Mouse (Mus musculus): ENCODE data around the gene Ero1l.

The Ero1l gene

DNA sequence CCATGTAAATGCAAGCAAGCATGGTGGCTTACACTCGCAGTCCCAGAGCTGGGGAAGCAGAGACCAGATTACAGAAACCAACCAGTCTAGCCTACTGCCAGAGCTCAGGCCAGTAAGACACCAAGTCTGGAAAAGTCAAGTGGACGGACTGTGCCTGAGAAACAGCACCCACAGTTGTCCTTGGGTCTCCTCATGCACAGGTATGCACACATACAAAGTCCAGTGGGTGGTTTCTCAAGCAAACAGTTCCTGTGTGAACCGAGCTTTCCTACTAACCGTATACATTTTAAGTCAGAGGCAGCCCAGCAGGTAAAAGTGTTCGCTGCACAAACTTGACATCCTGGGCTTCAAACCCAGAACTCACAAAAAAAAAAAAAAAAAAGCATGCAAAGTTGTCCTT, 12.7 kb downstream of the Ero1l start:
- DNase-seq (ENCODE audit: low spot score in 2 of 2) = no peak

- DNase-seq (ENCODE audit: low spot score in 2 of 2) = no peak
Observed at GRCm38 (mm10) chr14:45304389-45304788, 14.2 kb downstream of the Ero1l start.

- DNase-seq (ENCODE audit: low spot score in 2 of 2) = no peak
Observed at GRCm38 (mm10) chr14:45303939-45304338, 14.6 kb downstream of the Ero1l start.

GRCm38 (mm10) chr14:45291608-45292007, 27.0 kb downstream of the Ero1l start:
- no peak for DNase-seq (ENCODE audit: low spot score in 2 of 2)

GRCm38 (mm10) chr14:45282066-45282465, 36.5 kb downstream of the Ero1l start:
- DNase-seq (ENCODE audit: low spot score in 2 of 2) = no peak

DNA sequence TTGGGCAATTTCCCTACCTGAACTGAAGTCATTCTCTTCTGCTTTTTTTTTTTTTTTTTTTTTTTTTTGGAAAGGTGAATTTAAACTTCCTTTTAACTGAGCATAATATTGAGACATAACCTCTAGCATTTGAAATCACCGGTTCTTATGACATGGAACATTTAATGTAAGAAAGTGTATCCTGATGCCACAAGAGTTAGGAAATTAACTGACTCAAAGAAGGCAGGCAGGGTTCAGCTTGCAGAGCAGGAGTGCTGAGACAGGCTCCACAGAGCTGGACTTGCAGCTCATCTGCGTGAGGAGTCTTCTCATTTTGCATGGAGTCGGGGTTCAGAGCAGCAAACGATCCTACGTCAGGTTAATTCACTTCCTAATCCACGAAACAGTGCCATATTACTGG, 42.8 kb downstream of the Ero1l start:
- no peak for DNase-seq (ENCODE audit: low spot score in 2 of 2)

DNA sequence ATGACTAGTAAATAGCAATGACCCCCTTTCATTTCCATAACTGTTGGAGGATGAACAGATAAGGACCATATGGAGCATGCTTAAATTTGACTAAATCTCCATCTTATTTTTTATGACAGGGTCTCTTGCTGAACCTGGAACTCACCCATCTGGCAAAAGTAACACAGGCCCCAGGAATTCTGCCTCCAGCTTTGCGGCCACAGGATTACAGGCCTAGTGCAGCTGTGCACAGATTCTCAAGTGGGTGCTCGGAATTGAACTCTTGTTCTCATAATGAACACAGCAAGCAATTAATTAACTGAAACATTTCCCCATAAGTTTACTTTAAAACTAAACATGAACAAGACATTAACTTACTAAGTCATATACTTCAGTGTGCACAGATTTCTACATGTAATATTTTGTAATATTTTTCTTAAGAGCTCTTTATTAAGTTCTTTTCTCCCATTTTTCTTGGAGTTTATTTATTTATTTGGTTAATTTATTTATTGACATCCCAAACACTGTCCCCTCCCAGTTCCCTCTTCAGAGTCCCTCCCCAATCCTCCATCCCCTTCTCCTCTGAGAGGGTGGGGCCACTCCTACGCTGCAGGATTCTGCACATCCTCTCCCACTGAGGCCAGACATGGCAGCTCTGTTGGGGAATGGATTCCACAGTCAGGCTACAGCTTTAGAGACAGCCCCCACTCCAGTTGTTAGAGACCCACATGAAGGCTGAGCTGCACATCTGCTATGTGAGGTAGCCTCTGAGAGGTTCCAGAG, 54.6 kb downstream of the Ero1l start:
- no peak for DNase-seq (ENCODE audit: low spot score in 2 of 2)

DNA sequence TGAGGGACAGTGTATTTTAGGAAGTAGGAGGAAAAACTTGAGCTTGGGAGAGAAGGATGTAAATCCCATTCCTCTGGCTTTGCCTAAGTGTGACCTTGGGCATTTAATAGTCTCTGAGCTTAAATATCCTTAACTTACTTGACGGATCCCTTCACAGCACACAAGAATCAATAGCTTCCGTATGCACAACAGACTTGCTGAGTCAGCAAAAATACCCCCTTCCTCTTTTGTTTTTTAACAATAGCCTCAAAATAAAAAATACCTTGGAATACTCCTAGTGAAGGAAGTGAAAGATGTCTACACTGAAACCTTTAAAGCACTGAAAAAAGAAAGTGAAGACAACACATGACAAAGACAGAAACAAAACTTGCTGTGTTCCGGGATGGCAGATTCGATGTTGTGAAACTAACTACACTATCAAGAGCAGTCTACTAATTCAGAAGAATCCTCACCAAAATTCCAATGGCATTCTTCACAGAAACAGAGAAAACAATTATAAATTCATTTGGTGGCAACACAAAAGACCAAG, 67.0 kb downstream of the Ero1l start:
- no peak for DNase-seq (ENCODE audit: low spot score in 2 of 2)

- DNase-seq (ENCODE audit: low spot score in 2 of 2) = no peak
Observed at GRCm38 (mm10) chr14:45241613-45242012, 77.0 kb downstream of the Ero1l start.

GRCm38 (mm10) chr14:45239042-45239441, 79.5 kb downstream of the Ero1l start:
- no peak for DNase-seq (ENCODE audit: low spot score in 2 of 2)
